Mouse (Mus musculus) right cerebral cortex, postnatal 25 days (tissue): ENCODE results near the gene Rps28.

Experiments
- DNase-seq: peaks from one replicate; pipeline ENCODE4 v3.0.0; 2022

The Rps28 gene

GRCm38 (mm10) chr17:33811142-33811516 is 13.2 kb downstream of the Rps28 start:
- DNase-seq: no peak

GRCm38 (mm10) chr17:33810334-33811141 is 13.8 kb downstream of the Rps28 start, which contains the start of gene Kank3:
Kank3 (plus strand) TSS chr17:33810519.
- DNase-seq: peak; percentile 91

GRCm38 (mm10) chr17:33808192-33808591 is 16.2 kb downstream of the Rps28 start:
- DNase-seq: no peak

GRCm38 (mm10) chr17:33807181-33807888 is 17.0 kb downstream of the Rps28 start:
- DNase-seq: no peak

- DNase-seq: no peak
Observed at GRCm38 (mm10) chr17:33804745-33805144, 19.6 kb downstream of the Rps28 start.

- DNase-seq: no peak
Observed at GRCm38 (mm10) chr17:33804205-33804604, 20.2 kb downstream of the Rps28 start.

- DNase-seq: no peak
Observed at GRCm38 (mm10) chr17:33802221-33802620, 22.1 kb downstream of the Rps28 start.

GRCm38 (mm10) chr17:33799277-33799676 is 25.1 kb downstream of the Rps28 start:
- DNase-seq: no peak

GRCm38 (mm10) chr17:33798306-33798705 is 26.1 kb downstream of the Rps28 start:
- no peak for DNase-seq

- no peak for DNase-seq
Observed at GRCm38 (mm10) chr17:33788732-33789131, 35.6 kb downstream of the Rps28 start.

- DNase-seq: no peak
Observed at GRCm38 (mm10) chr17:33786375-33786774, 38.0 kb downstream of the Rps28 start.

GRCm38 (mm10) chr17:33784939-33785338 is 39.4 kb downstream of the Rps28 start:
- DNase-seq: no peak

- peak; percentile 26 for DNase-seq
Observed at GRCm38 (mm10) chr17:33783408-33783807, 41.0 kb downstream of the Rps28 start.

GRCm38 (mm10) chr17:33782067-33782466 is 42.3 kb downstream of the Rps28 start:
- DNase-seq: no peak

- DNase-seq: peak; percentile 51
Observed at GRCm38 (mm10) chr17:33781124-33781977, 43.0 kb downstream of the Rps28 start, which contains the start of gene Angptl4. Angptl4 (minus strand) TSS chr17:33781830.

- DNase-seq: no peak
Observed at GRCm38 (mm10) chr17:33780431-33780830, 43.9 kb downstream of the Rps28 start.

- no peak for DNase-seq
Observed at GRCm38 (mm10) chr17:33779967-33780295, 44.4 kb downstream of the Rps28 start.

- DNase-seq: peak; percentile 73
Observed at GRCm38 (mm10) chr17:33779271-33779966, 44.9 kb downstream of the Rps28 start.

- DNase-seq: no peak
Observed at GRCm38 (mm10) chr17:33775287-33775686, 49.1 kb downstream of the Rps28 start.

- DNase-seq: no peak
Observed at GRCm38 (mm10) chr17:33774573-33775155, 49.7 kb downstream of the Rps28 start.

- DNase-seq: no peak
Observed at GRCm38 (mm10) chr17:33773871-33774572, 50.3 kb downstream of the Rps28 start.

- no peak for DNase-seq
Observed at GRCm38 (mm10) chr17:33773426-33773825, 50.9 kb downstream of the Rps28 start.
